Mouse (Mus musculus): ENCODE measurements at regions not wholly inside any gene's neighbourhood (a gene's known extent, or its start where the extent isn't known, plus 50 kb on each side); places are given as distances from the start of the nearest gene placed in this dataset.
"Not testable (repeated sequence)": the region's sequence is repeated elsewhere in the genome, so short reads cannot be mapped to it uniquely, and the experiment has no call there.

DNA sequence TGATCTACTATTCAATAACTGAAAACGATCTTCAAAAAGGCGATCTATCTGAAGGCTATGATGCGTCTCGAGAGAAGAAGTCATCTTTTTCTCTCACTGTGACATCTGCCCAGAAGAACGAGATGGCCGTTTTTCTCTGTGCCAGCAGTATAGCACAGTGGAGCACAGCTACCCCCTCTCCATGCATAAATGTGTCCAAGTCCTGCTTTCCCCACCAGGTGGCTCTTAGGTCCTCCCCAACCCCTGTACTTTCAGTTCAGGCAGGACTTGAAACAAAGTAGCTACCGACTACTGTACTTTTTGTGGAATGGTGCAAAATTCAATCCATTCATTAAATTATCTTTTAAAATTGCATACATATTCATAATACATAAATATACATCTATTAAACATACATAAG, 123.2 kb upstream of the Try4 start:
- Histone ChIP-seq H3K27ac (ENCODE audit: insufficient read depth, low read length) (no peak overlapping the region), H3K4me1 (ENCODE audit: control insufficient read depth, insufficient read depth, low read length) (no peaks in the 10 kb centered on the region), H3K4me3 (ENCODE audit: insufficient read depth, low read length) (no peak overlapping the region)
- TF ChIP-seq CTCF (IDR thresholded peaks at IDR 0.05; ENCODE audit: extremely low read depth, insufficient read depth, low read length) (no peak), POLR2A (IDR thresholded peaks at IDR 0.05; ENCODE audit: extremely low read depth, insufficient read depth, low read length) (no peak)

DNA sequence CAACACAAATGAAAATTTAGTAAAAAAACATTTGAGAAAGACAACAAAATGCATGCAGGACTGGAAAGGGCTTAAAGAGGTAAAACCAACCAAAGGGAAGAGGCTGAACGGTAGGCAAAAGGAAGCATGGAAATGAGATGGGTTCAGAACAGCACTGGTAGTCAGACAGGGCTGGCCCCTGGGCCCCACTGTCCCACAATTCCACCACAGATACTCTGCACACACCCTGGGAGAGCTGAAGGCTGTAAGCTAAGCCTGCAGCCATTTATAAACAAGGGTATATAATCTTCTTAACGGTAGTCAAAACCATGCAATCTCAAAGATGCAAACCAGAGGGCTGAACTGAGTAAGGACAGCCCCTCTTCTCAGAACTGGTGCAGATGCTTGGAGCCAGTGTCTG, 124.0 kb upstream of the Try4 start:
- Histone ChIP-seq H3K27ac (ENCODE audit: insufficient read depth, low read length) (no peak overlapping the region), H3K4me3 (ENCODE audit: insufficient read depth, low read length) (no peak overlapping the region), H3K4me1 (ENCODE audit: control insufficient read depth, insufficient read depth, low read length) (no peaks in the 10 kb centered on the region)
- TF ChIP-seq POLR2A (IDR thresholded peaks at IDR 0.05; ENCODE audit: extremely low read depth, insufficient read depth, low read length): no peak
- no peak for TF ChIP-seq CTCF (IDR thresholded peaks at IDR 0.05; ENCODE audit: extremely low read depth, insufficient read depth, low read length)

DNA sequence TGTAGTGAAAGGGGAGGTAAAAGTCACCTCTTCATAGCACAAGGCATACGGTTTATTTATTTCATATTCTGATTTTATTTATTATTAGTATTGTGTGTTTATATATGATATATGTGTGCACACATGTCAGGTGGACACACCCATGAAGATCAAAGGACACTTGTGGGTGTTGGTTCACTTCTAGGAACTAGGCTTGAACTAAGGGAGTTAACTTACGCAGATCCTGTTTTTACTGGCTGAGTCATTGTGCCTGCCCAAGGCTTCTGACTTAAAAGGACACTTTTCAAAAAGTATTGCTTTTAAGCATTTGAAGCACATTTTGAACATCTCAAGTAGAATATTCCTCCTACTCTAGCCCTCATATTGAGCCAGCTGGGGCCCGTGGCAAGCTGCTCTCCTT, 124.9 kb upstream of the Try4 start:
- no peaks in the 10 kb centered on the region for H3K4me1 ChIP-seq (ENCODE audit: control insufficient read depth, insufficient read depth, low read length)
- H3K4me3 ChIP-seq (ENCODE audit: insufficient read depth, low read length): no peak overlapping the region
- TF ChIP-seq CTCF (IDR thresholded peaks at IDR 0.05; ENCODE audit: extremely low read depth, insufficient read depth, low read length) (no peak), POLR2A (IDR thresholded peaks at IDR 0.05; ENCODE audit: extremely low read depth, insufficient read depth, low read length) (no peak)
- H3K27ac ChIP-seq (ENCODE audit: insufficient read depth, low read length): no peak overlapping the region

DNA sequence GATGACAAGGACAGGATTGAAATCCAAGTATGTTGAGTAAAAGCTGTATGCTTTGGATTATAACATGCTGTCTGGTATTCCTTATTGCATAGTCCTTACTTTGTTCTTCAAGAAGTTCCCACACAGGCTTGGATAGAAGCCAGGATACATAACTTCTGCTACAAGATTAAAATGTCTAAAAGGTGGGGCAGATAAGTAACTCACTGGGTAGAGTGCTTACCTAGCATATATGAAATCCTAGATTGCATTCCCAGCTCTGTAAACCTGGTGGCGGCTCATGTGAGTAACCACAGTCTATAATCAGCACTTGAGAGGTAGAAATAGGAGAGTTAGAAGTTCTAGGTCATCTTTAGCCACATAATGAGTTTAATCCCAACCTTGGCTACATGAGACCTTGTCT, 126.0 kb upstream of the Try4 start:
- H3K4me1 ChIP-seq (ENCODE audit: control insufficient read depth, insufficient read depth, low read length): no peaks in the 10 kb centered on the region
- H3K4me3 ChIP-seq (ENCODE audit: insufficient read depth, low read length): no peak overlapping the region
- no peak overlapping the region for H3K27ac ChIP-seq (ENCODE audit: insufficient read depth, low read length)
- TF ChIP-seq POLR2A (IDR thresholded peaks at IDR 0.05; ENCODE audit: extremely low read depth, insufficient read depth, low read length) (no peak), CTCF (IDR thresholded peaks at IDR 0.05; ENCODE audit: extremely low read depth, insufficient read depth, low read length) (no peak)

DNA sequence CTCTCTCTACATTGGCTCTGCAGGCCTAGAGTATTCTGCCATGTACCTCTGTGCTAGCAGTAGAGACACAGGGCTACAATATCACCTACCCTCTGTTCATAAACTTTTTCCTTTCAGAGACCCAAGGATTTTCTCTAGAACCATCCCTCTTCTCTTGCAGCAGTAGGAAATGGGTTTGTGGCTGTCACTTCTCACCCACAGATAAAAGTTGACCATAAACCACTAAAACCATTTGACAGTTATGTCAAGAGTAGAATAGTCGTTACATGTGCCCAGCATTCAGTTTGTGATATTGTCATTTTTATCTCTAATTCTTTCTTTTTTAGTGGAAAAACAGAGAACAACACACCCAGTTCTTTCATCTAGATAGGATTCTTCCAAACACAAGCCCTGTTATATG, 128.2 kb upstream of the 2210010C04Rik start:
- Histone ChIP-seq H3K4me1 (ENCODE audit: control insufficient read depth, insufficient read depth, low read length) (no peaks in the 10 kb centered on the region), H3K27ac (ENCODE audit: insufficient read depth, low read length) (no peak overlapping the region), H3K4me3 (ENCODE audit: insufficient read depth, low read length) (no peak overlapping the region)
- no peak for TF ChIP-seq CTCF (IDR thresholded peaks at IDR 0.05; ENCODE audit: extremely low read depth, insufficient read depth, low read length)
- TF ChIP-seq POLR2A (IDR thresholded peaks at IDR 0.05; ENCODE audit: extremely low read depth, insufficient read depth, low read length): no peak

DNA sequence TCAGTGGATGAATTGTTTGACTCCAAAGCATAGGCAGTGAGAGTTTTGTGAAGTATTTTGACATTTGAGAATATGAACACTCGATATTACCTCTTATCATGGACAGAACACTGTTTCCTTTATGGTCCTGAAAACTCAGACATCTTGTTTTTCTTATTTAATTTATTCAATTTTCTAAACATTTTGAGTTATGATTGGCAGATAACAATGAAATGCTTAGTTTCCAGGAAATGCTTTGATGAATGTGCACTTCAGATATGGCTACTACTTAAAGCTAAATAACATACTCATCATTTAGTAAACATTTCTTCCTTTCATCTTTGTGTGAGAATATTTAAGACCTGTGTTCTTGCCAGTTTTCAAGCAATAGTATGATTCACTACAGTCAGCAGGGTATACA, 126.4 kb upstream of the 2210010C04Rik start:
- no peaks in the 10 kb centered on the region for H3K4me1 ChIP-seq (ENCODE audit: control insufficient read depth, insufficient read depth, low read length)
- no peak overlapping the region for H3K27ac ChIP-seq (ENCODE audit: insufficient read depth, low read length)
- H3K4me3 ChIP-seq (ENCODE audit: insufficient read depth, low read length): no peak overlapping the region
- TF ChIP-seq POLR2A (IDR thresholded peaks at IDR 0.05; ENCODE audit: extremely low read depth, insufficient read depth, low read length): no peak
- TF ChIP-seq CTCF (IDR thresholded peaks at IDR 0.05; ENCODE audit: extremely low read depth, insufficient read depth, low read length): no peak

DNA sequence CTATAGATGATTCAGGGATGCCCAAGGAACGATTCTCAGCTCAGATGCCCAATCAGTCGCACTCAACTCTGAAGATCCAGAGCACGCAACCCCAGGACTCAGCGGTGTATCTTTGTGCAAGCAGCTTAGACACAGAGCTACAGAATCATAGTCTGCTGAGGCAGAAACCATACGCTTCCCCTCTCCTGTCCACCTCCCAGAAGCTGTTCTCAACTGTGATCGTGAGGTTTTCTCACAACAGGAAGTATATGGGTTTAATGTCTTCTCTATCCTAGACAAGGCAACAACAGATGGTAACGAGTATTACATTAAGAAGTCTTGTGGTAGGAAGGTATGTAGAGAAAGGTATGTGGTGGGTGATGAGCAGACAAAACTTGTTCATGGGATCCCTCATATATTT, 116.8 kb upstream of the 2210010C04Rik start:
- Histone ChIP-seq H3K27ac (ENCODE audit: insufficient read depth, low read length) (no peak overlapping the region), H3K4me3 (ENCODE audit: insufficient read depth, low read length) (no peak overlapping the region), H3K4me1 (ENCODE audit: control insufficient read depth, insufficient read depth, low read length) (no peaks in the 10 kb centered on the region)
- TF ChIP-seq CTCF (IDR thresholded peaks at IDR 0.05; ENCODE audit: extremely low read depth, insufficient read depth, low read length) (no peak), POLR2A (IDR thresholded peaks at IDR 0.05; ENCODE audit: extremely low read depth, insufficient read depth, low read length) (no peak)

DNA sequence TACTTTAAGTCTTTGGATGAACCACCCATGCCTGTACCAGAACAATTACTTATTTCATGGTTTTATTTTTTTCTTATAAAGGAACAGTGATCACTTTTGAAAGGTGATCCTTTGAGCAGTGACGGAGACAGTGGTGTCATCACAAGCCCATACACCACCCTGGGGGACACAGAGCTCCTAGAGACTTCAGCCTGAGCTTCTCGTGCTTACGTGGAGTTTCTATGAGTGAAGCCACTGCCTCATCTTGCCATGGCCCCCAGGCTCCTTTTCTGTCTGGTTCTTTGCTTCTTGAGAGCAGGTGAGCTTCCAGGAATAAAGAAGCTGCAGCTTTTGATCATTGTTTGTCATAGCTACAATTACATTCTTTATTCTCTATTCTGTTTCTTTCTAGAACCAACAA, 116.2 kb upstream of the 2210010C04Rik start:
- H3K4me1 ChIP-seq (ENCODE audit: control insufficient read depth, insufficient read depth, low read length): no peaks in the 10 kb centered on the region
- no peak overlapping the region for H3K27ac ChIP-seq (ENCODE audit: insufficient read depth, low read length)
- H3K4me3 ChIP-seq (ENCODE audit: insufficient read depth, low read length): no peak overlapping the region
- TF ChIP-seq POLR2A (IDR thresholded peaks at IDR 0.05; ENCODE audit: extremely low read depth, insufficient read depth, low read length) (no peak), CTCF (IDR thresholded peaks at IDR 0.05; ENCODE audit: extremely low read depth, insufficient read depth, low read length) (no peak)

DNA sequence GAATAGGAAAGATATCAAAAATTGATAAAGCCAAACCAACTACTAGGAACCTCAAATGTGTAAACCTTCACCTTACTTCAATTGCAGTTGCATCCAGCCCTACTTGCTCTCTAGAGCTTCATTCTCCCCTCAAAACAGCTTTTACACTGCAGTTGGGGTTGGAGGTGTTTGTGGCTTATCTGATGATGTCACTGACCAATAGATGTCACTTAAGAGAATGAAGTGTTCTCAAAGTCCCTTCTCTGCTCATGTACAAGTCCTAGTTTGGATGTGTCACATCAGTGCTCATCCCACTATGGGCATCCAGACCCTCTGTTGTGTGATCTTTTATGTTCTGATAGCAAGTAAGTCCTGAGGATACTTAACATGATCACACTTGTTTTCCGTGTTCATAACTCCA, 105.6 kb upstream of the 2210010C04Rik start:
- no peak overlapping the region for H3K27ac ChIP-seq (ENCODE audit: insufficient read depth, low read length)
- no peak for TF ChIP-seq POLR2A (IDR thresholded peaks at IDR 0.05; ENCODE audit: extremely low read depth, insufficient read depth, low read length)
- no peak for TF ChIP-seq CTCF (IDR thresholded peaks at IDR 0.05; ENCODE audit: extremely low read depth, insufficient read depth, low read length)
- no peak overlapping the region for H3K4me3 ChIP-seq (ENCODE audit: insufficient read depth, low read length)
- H3K4me1 ChIP-seq (ENCODE audit: control insufficient read depth, insufficient read depth, low read length): no peaks in the 10 kb centered on the region

DNA sequence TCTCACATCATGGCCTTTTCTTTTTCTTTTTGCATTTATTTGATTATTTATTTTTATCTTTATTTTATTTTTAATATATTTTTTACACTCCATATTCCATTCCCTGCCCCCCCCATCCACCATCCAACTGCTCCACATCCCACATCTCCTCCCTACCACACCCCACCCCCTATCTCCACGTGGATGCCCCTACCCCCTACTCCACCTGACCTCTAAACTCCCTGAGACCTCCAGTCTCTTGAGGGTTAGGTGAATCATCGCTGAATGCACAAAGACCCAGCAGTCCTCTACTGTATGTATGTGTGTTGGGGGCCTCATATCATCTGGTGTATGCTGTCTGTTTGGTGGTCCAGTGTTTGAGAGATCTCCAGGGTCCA, 102.1 kb upstream of the 2210010C04Rik start:
- H3K4me1 ChIP-seq (ENCODE audit: control insufficient read depth, insufficient read depth, low read length); H3K4me3 ChIP-seq (ENCODE audit: insufficient read depth, low read length): not testable (repeated sequence)

More for the DNA sequence above, 102.1 kb upstream of the 2210010C04Rik start:
- H3K27ac ChIP-seq (ENCODE audit: insufficient read depth, low read length): not testable (repeated sequence)

Measured in cortical plate, adult 2 months (tissue).